Mouse (Mus musculus) lung, postnatal 10 days (tissue): ENCODE measurements around the gene Tas2r104.

ENCODE experiments used
- DNase-seq: peaks from one replicate; pipeline ENCODE4 v3.0.0; 2021

The Tas2r104 gene

GRCm38 (mm10) chr6:131685644-131686043 is at the start of gene Tas2r104:
Gene Tas2r104 (minus strand): TSS chr6:131685744.
- no peak for DNase-seq

DNA sequence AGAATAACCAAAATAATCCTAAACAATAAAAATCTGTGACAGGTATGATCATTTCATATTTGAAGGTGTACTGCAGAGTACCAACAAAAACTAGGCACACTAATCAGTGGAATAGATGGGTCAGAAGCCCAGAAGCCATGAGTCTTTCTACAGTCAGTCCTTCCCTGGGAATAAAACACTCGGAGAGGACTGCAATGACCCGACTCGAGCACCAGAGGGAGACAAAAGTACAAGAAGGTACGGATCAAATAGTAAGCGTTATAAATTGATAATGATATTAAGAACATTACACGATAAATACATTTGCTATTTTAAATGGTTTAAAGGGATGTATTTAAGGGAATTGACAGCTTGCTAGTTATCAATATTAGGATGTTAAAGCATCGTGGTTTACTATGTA is 27.3 kb upstream of the Tas2r104 start:
- DNase-seq: no peak

- DNase-seq: no peak
Observed at GRCm38 (mm10) chr6:131689963-131690362, 4.4 kb upstream of the Tas2r104 start, which contains the start of gene Tas2r114. Gene Tas2r114 (minus strand): TSS chr6:131690063.

DNA sequence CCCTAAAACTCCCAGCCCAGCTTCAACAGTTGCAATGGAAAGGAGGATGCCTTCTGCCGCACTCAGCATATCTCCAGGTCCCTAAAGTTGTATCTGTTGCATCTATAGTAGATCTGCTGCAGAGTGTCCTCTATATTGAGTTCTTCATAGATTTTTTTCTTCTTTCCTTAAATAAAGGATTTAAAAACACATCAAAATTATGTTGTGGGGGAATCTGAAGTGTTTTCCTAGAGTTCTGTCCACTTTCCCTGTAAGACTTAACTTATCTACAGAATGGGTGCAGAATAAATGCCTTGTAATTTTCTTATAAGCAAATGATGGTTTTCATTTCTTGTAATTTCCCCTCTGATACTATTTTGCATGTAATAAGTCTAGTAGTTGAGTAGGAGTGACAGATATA is 1.9 kb upstream of the Tas2r104 start, which contains the start of gene Tas2r105:
Gene Tas2r105, minus strand, starts transcription at position 101 of the 400 bp plus-strand sequence.
- no peak for DNase-seq

DNA sequence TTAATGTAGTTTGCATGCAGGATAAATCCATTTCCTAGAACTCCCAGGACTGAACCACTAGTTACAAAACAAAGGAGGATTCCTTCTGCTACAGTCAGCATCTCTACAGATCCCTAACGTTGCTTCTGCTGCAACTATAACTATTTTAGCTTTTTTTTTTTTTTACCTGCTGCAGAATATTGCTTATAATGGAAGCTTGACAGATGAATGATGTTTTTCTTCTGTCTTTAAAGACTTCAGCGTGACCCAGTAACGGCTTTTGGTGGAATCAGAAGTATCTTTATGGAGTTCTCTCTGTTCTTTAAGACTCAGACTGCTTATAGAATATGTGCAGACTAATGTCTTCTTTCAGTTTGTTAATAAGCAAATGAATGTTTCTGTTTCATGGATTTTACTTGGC is 6.8 kb downstream of the Tas2r104 start, which contains the start of gene Tas2r106:
Gene Tas2r106, minus strand, starts transcription at position 101 of the 400 bp plus-strand sequence.
- DNase-seq: no peak

DNA sequence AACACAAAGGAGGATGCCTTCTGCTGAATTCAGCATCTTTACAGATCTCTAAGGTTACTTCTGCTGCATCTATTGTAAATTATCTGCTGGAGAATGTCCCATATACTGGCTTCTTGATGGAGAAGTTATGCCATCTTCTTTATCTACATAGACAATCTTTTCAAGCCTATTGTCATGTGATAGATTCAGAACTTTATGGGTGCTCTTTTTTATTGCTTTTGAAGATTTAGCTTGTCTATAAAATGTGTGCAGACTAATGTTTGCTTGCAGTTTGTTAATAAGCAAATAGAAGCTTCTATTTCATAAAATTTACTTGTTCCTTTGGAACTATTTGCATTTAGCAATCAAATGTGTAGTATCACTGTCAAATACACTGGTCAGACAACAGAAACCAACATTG is 25.5 kb downstream of the Tas2r104 start, which contains the start of gene Tas2r107:
Gene Tas2r107, minus strand, starts transcription at position 101 of the 400 bp plus-strand sequence.
- no peak for DNase-seq
